Mouse (Mus musculus) stomach, postnatal 0 days (tissue): ENCODE measurements at regions not wholly inside any gene's neighbourhood (a gene's known extent, or its start where the extent isn't known, plus 50 kb on each side); places are given as distances from the start of the nearest gene placed in this dataset.

ENCODE experiments used
- ATAC-seq: fragments of 200-750 bp; cut with Nextera tagmentation; 2 replicates; pipeline ENCODE4 v1.8.0; 2017; ENCODE audit not compliant: low FRiP score, low TSS enrichment
- DNase-seq: peaks from one replicate; pipeline ENCODE4 v3.0.0-alpha.2; 2016; ENCODE audit warnings: low spot score
- H3K27ac ChIP-seq: fragments of 300-500 bp; sonication (generic); replicated peaks from 2 replicates; pipeline ENCODE4 v1.5.1; 2014; ENCODE audit warnings: mild to moderate bottlenecking, control low read depth
- H3K27me3 ChIP-seq: fragments of 300-500 bp; sonication (generic); 2 replicates; pipeline ENCODE4 v1.6.1; 2014; ENCODE audit warnings: low read length; ENCODE audit not compliant: control insufficient read depth, insufficient read depth
- H3K36me3 ChIP-seq: fragments of 300-500 bp; sonication (generic); 2 replicates; pipeline ENCODE4 v1.6.1; 2014; ENCODE audit warnings: low read length, mixed read lengths; ENCODE audit not compliant: control insufficient read depth, insufficient read depth
- H3K4me1 ChIP-seq: fragments of 300-500 bp; sonication (generic); replicated peaks from 2 replicates; pipeline ENCODE4 v1.6.1; 2014; ENCODE audit warnings: antibody characterized with exemption; ENCODE audit not compliant: control insufficient read depth, insufficient read depth
- H3K4me2 ChIP-seq: fragments of 300-500 bp; sonication (generic); replicated peaks from 2 replicates; pipeline ENCODE4 v1.6.1; 2014; ENCODE audit warnings: low read depth, mild to moderate bottlenecking, control low read depth, moderate library complexity
- H3K4me3 ChIP-seq: fragments of 300-500 bp; sonication (generic); 2 replicates; pipeline ENCODE4 v1.5.1; 2014; ENCODE audit warnings: low read depth, low read length, control low read depth
- H3K9ac ChIP-seq: fragments of 300-500 bp; sonication (generic); 2 replicates; pipeline ENCODE4 v1.6.1; 2014; ENCODE audit warnings: mild to moderate bottlenecking, low read length, control low read depth, mixed read lengths
- H3K9me3 ChIP-seq: fragments of 300-500 bp; sonication (generic); 2 replicates; pipeline ENCODE4 v1.6.1; 2016; ENCODE audit warnings: low read length; ENCODE audit not compliant: control insufficient read depth
- CTCF ChIP-seq: IDR thresholded peaks from 2 replicates; pipeline ENCODE4 v1.5.1; 2016; ENCODE audit warnings: antibody characterized with exemption, low read depth, mild to moderate bottlenecking, moderate library complexity
- EP300 ChIP-seq: optimal IDR thresholded peaks from 2 replicates; pipeline ENCODE3; 2016; ENCODE audit warnings: antibody characterized with exemption
- WGBS: fragments of 180-500 bp; shearing (Covaris S2); extraction: QIAGEN DNeasy Blood & Tissue Kit; methylation state at CpG from one replicate; pipeline ENCODE4 v1.1.7; 2014; 5-methylcytosine and 5-hydroxymethylcytosine counted together

DNA sequence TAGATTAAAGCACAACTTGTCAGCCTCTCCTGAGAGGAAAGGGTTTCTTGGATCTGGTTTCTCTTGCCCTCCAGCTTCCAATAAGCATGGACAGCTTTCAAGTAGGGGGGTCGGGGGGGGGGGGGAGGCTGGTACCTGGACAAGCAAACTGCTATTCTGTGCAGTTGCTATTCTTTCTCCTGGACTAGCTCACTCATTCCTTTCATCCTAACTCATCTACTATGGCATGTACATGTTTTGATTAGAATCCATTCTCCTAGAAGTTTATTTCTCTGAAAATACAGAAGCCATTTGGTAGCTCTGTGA, 650.5 kb downstream of the Gsdmc2 start:
- 25% methylated on average over 1 of the region's 1 CpGs for WGBS
- H3K4me3 ChIP-seq = no peak overlapping the region
- H3K9ac ChIP-seq = no peak overlapping the region
- TF ChIP-seq CTCF = no peak
- no peak for TF ChIP-seq EP300
- DNase-seq = no peak
- no peak overlapping the region for H3K4me2 ChIP-seq
- no peak for ATAC-seq
- no peak overlapping the region for H3K27ac ChIP-seq
- no peaks in the 10 kb centered on the region for H3K27me3 ChIP-seq
- H3K9me3 ChIP-seq = no peaks in the 10 kb centered on the region
- H3K36me3 ChIP-seq = no peaks in the 10 kb centered on the region
- no peaks in the 10 kb centered on the region for H3K4me1 ChIP-seq

DNA sequence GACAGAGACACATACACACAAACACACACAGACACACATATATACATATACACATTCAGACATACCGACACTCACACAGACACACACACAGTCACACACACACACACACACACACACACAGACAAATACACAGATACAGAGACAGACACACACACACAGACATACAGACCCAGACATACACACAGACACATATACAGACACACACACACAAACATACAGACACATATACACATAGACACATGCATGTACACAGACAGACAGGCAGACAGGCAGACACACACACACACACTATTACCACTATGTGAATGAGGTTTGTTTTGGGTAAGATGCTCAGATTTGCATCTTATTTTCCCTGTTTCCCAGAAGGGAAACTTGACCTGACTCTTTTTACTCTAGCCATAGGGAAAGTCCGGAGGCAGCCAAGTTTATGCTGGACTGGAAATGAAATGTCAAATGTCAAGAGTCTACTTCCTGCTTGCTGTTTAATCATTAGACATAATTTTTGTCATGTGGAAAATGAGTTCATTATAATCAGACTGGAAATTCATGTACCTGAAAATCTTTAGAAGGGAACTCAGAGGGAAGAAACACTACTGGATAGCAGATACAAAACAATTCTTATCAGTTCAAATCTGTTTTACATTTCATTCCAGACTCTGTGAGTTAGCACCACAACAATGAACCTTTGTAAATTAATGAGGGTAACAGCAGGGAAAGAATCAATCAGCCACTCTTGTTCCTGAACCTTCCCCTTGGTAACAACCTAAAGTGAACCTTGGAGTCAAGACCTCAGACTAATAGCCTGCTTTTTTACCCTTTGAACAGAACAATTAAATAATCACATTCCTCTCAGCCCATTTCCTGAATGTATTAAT, 651.1 kb downstream of the Gsdmc2 start:
- Histone ChIP-seq H3K27me3 (no peaks in the 10 kb centered on the region), H3K4me2 (no peak overlapping the region), H3K9me3 (no peaks in the 10 kb centered on the region), H3K27ac (no peak overlapping the region), H3K4me1 (no peaks in the 10 kb centered on the region), H3K36me3 (no peaks in the 10 kb centered on the region), H3K4me3 (no peak overlapping the region), H3K9ac (no peak overlapping the region)
- peak; percentile 53 for ATAC-seq
- no peak for DNase-seq
- 52% methylated on average over 2 of the region's 2 CpGs for WGBS
- TF ChIP-seq EP300 (no peak), CTCF (no peak)

DNA sequence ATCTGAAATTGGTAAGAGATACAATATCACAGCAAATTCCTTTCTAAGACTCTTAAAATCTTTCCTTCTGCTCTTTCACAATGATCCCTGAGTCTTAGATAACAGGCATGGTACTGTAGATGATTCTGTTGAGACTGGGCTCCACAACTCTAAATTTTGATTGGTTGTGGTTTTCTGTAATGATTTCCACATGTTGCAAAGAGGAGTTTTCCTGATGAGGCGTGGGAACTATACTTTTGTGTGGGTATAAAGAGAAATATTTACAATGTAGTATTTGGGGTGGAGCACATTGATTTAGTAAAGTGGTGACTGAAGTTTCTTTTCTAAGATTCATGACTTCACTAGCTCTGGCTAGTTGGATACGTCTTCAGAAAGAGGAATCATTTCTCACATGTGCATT, 653.2 kb downstream of the Gsdmc2 start:
- no peak for DNase-seq
- Histone ChIP-seq H3K4me3 (no peak overlapping the region), H3K9me3 (no peaks in the 10 kb centered on the region), H3K4me1 (no peaks in the 10 kb centered on the region), H3K27ac (no peak overlapping the region), H3K9ac (no peak overlapping the region), H3K36me3 (no peaks in the 10 kb centered on the region), H3K4me2 (no peak overlapping the region), H3K27me3 (no peaks in the 10 kb centered on the region)
- 70% methylated on average over 2 of the region's 2 CpGs for WGBS
- no peak for TF ChIP-seq EP300
- TF ChIP-seq CTCF = no peak
- ATAC-seq = no peak

DNA sequence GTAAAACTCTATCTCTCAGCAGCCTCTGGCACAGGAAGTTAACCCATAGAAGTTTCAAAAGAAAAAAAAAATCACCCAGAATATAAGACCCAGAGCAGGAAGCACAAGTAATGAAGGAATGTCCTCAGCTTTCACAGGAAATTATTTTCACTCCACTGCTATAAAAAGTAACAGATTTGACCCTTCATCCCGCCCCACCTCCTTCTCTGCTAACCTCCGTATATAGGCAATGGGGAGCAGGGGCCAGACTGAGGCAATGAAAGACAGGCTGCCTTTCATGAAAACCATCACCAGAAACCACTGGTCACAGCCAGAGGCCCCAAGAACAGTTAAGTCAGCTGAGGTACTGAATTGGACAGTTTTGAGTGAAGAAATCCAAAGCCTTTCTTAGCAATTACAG, 654.9 kb downstream of the Gsdmc2 start:
- no peaks in the 10 kb centered on the region for H3K36me3 ChIP-seq

DNA sequence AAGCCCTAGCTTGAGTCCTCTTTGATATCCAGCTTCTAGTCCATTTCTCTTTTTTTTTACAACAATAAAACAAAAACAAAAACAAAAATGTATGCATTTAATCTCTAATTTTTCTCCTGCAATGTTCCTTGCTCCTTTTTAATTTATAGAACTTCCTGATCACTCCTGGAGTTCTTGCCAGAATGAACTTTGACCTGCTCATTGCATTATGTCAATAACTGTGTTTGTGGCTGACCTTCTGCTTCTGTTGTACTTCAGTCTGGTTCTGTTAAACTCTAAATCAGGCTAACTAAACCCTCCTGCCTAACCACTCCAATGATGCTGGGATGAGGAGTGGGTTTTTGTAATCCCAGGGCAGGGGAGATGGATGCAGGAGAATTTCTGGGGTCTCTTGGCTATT, 674.0 kb downstream of the Gsdmc2 start:
- TF ChIP-seq CTCF = no peak
- TF ChIP-seq EP300 = no peak
- no peak for ATAC-seq
- no peaks in the 10 kb centered on the region for H3K36me3 ChIP-seq
- no peak for DNase-seq
- H3K4me2 ChIP-seq = no peak overlapping the region
- H3K27ac ChIP-seq = no peak overlapping the region
- no peaks in the 10 kb centered on the region for H3K27me3 ChIP-seq
- H3K4me3 ChIP-seq = no peak overlapping the region
- no peaks in the 10 kb centered on the region for H3K9me3 ChIP-seq
- no peaks in the 10 kb centered on the region for H3K4me1 ChIP-seq
- no peak overlapping the region for H3K9ac ChIP-seq

More for the DNA sequence above, 654.9 kb downstream of the Gsdmc2 start:
- TF ChIP-seq EP300 (no peak), CTCF (no peak)
- no peaks in the 10 kb centered on the region for H3K27me3 ChIP-seq
- no peaks in the 10 kb centered on the region for H3K4me1 ChIP-seq
- no peak overlapping the region for H3K9ac ChIP-seq
- ATAC-seq = no peak
- no peak for DNase-seq
- H3K9me3 ChIP-seq = no peaks in the 10 kb centered on the region
- no peak overlapping the region for H3K4me2 ChIP-seq
- WGBS = 44% methylated on average over 2 of the region's 2 CpGs
- H3K27ac ChIP-seq = no peak overlapping the region
- no peak overlapping the region for H3K4me3 ChIP-seq

DNA sequence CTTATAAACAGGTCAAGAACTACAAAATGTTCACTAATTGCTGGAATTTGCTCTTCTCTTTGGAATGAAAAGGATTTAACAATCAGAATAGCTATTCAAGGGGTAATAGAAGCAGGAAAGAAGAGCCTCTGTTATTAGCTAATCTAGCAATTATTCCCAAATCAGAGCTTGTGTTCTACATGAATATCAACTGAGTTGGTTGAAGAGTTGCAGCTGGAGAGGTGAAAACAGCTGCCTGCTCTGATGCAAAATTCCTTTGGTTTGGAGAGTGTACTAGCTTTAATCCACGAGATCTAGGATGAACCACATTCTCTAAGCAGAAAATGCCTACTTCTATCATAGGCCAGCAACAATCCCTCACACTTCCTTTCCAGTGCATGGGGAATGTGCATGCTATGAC, 674.8 kb downstream of the Gsdmc2 start:
- DNase-seq = no peak
- Histone ChIP-seq H3K9me3 (no peaks in the 10 kb centered on the region), H3K27ac (no peak overlapping the region), H3K4me2 (no peak overlapping the region), H3K36me3 (no peaks in the 10 kb centered on the region), H3K27me3 (no peaks in the 10 kb centered on the region), H3K9ac (no peak overlapping the region), H3K4me3 (no peak overlapping the region), H3K4me1 (no peaks in the 10 kb centered on the region)
- TF ChIP-seq CTCF (no peak), EP300 (no peak)
- 34% methylated on average over 1 of the region's 1 CpGs for WGBS
- ATAC-seq = no peak
